Mouse (Mus musculus) heart, adult 8-10 months (tissue): ENCODE measurements around the gene Pla1a. TPM values are rescaled to one million over a fixed set of nuclear protein-coding genes. Genes with fewer than 3 reads are reported as not detected.
A peak's percentile ranks its signal among the peaks of the same experiment; 100 is the strongest.

ENCODE experiments used
- DNase-seq: peaks from one replicate; pipeline ENCODE4 v3.0.0; 2022; ENCODE audit warnings: low spot score
- total RNA-seq, 4 experiments: library from RNA; stranded (reverse); gene quantifications; 2 replicates each; pipeline ENCODE4 v1.2.4; 2022

Pla1a gene
- total RNA-seq, 4 experiments from 2014 or later, result 5.9 to 12.0 (median 10.6) TPM

- no peak for DNase-seq
Observed at GRCm38 (mm10) chr16:38369431-38369830, 63.5 kb downstream of the Pla1a start.

- DNase-seq, result no peak
Observed at GRCm38 (mm10) chr16:38369000-38369399, 63.9 kb downstream of the Pla1a start.

GRCm38 (mm10) chr16:38368336-38368735 lies 64.6 kb downstream of the Pla1a start:
- DNase-seq, result peak; percentile 70

- DNase-seq, result no peak
Observed at GRCm38 (mm10) chr16:38366231-38366630, 66.7 kb downstream of the Pla1a start.

GRCm38 (mm10) chr16:38365390-38365789 lies 67.6 kb downstream of the Pla1a start:
- DNase-seq, result no peak

- no peak for DNase-seq
Observed at GRCm38 (mm10) chr16:38363657-38364056, 69.3 kb downstream of the Pla1a start.

GRCm38 (mm10) chr16:38363256-38363595 lies 69.7 kb downstream of the Pla1a start:
- no peak for DNase-seq

GRCm38 (mm10) chr16:38362493-38363255 lies 70.3 kb downstream of the Pla1a start:
- no peak for DNase-seq

- peak; percentile 83 for DNase-seq
Observed at GRCm38 (mm10) chr16:38361933-38362332, 71.0 kb downstream of the Pla1a start, which contains the start of gene Popdc2. Gene Popdc2 (plus strand): TSS chr16:38362209.

- DNase-seq, result no peak
Observed at GRCm38 (mm10) chr16:38360317-38360716, 72.6 kb downstream of the Pla1a start.

GRCm38 (mm10) chr16:38359857-38360256 lies 73.1 kb downstream of the Pla1a start:
- no peak for DNase-seq

- no peak for DNase-seq
Observed at GRCm38 (mm10) chr16:38359241-38359640, 73.7 kb downstream of the Pla1a start.

- DNase-seq, result no peak
Observed at GRCm38 (mm10) chr16:38358256-38358812, 74.6 kb downstream of the Pla1a start.

- no peak for DNase-seq
Observed at GRCm38 (mm10) chr16:38354185-38354913, 78.6 kb downstream of the Pla1a start.

- no peak for DNase-seq
Observed at GRCm38 (mm10) chr16:38353642-38354041, 79.3 kb downstream of the Pla1a start.

- no peak for DNase-seq
Observed at GRCm38 (mm10) chr16:38352851-38353250, 80.1 kb downstream of the Pla1a start.

GRCm38 (mm10) chr16:38352031-38352430 lies 80.9 kb downstream of the Pla1a start:
- no peak for DNase-seq

GRCm38 (mm10) chr16:38350939-38351338 lies 82.0 kb downstream of the Pla1a start:
- DNase-seq, result no peak

- peak; percentile 77 for DNase-seq
Observed at GRCm38 (mm10) chr16:38350361-38350855, 82.5 kb downstream of the Pla1a start.

- DNase-seq, result no peak
Observed at GRCm38 (mm10) chr16:38349881-38350280, 83.1 kb downstream of the Pla1a start.

GRCm38 (mm10) chr16:38348217-38348761 lies 84.7 kb downstream of the Pla1a start:
- DNase-seq, result no peak

GRCm38 (mm10) chr16:38347588-38347987 lies 85.4 kb downstream of the Pla1a start:
- no peak for DNase-seq
